Mouse (Mus musculus) left cerebral cortex, postnatal 10 days (tissue): ENCODE results near the gene Adh1. TPM values are rescaled to one million over a fixed set of nuclear protein-coding genes. Genes with fewer than 3 reads are reported as not detected.

Experiments used
- DNase-seq, 2 experiments: peaks; one replicate each; pipeline ENCODE4 v3.0.0; 2021 to 2022; ENCODE audit warnings: low spot score in 2 of 2, mixed read lengths in 1 of 2; ENCODE audit errors: extremely low spot score in 1 of 2
- intact Hi-C: fragments of 180-260 bp; cut with DNase I; formaldehyde crosslinking; loops from one replicate; pipeline ENCODE4 v1.15.1; 2025
- total RNA-seq, 2 experiments: library from RNA; stranded (reverse); gene quantifications; 2 replicates each; pipeline ENCODE4 v1.2.3; 2021

Gene Adh1
- total RNA-seq, 2 experiments from 2014 or later: 2.0 to 3.4 TPM

- DNase-seq: no peak
- intact Hi-C loops: no loop called here
Observed at GRCm38 (mm10) chr3:138238046-138238445, 22.7 kb upstream of the Adh1 start.

DNA sequence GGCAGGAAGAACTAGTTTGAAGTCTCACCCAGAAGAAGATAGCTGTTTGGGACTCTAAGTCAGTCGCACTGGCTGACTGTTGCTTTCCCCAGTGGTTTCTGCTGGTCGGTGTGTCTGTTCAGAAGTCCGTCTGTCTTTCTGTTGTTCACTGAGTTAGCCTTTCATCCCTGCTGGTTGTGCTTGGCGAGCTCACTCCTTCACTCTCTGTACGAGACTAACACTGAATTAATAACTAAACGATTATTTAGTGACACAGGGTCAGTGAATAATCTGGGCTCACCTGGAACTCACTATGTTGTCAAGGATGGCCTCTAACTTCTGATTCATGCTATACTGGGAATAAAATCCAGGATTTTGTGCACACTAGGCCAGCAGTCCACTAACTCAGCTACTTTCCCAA is 21.3 kb upstream of the Adh1 start:
- DNase-seq: no peak

DNA sequence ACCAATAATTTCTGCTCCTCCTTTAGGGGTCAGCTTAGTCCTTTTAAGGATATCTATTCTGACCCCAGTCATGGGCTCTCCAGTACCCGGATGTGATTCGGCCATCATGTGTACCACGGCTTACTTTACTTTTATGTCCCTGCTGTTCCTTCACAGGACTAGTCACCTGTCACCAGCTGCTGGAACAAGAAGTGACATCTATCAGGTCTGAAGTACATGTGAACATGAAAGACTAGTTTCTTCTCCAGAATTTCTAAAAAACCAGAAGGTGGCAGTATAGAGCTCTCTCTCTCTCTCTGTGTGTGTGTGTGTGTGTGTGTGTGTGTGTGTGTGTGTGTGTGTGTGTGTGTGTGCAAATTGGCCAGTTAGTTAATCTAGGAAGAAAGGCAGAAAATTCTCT is 20.4 kb upstream of the Adh1 start:
- no peak for DNase-seq
- intact Hi-C loops: no loop called here

More for the DNA sequence above, 21.3 kb upstream of the Adh1 start:
- intact Hi-C loops: no loop called here

- no peak for DNase-seq
- intact Hi-C loops: no loop called here
Observed at GRCm38 (mm10) chr3:138240942-138241341, 19.8 kb upstream of the Adh1 start.

DNA sequence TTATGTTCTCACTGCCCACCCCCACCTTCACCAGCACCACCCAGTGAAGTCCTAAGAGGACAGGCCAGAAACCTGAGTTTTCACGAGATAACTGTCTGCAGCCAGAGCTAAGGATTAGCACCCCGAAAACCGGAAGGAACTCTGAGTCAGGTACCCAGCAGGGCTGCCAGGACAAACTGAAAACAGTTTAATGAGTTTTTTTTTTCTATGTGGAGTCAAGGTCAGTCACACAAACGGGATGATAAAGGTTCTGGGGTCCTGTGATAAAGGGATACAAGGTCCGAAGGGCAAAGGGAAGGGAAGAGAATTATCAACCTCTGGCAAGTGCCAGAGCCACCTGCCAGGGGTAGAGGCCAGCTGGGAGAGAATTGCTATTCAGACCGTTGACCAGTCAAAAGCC is 19.4 kb upstream of the Adh1 start:
- no peak for DNase-seq
- intact Hi-C loops: no loop called here

DNA sequence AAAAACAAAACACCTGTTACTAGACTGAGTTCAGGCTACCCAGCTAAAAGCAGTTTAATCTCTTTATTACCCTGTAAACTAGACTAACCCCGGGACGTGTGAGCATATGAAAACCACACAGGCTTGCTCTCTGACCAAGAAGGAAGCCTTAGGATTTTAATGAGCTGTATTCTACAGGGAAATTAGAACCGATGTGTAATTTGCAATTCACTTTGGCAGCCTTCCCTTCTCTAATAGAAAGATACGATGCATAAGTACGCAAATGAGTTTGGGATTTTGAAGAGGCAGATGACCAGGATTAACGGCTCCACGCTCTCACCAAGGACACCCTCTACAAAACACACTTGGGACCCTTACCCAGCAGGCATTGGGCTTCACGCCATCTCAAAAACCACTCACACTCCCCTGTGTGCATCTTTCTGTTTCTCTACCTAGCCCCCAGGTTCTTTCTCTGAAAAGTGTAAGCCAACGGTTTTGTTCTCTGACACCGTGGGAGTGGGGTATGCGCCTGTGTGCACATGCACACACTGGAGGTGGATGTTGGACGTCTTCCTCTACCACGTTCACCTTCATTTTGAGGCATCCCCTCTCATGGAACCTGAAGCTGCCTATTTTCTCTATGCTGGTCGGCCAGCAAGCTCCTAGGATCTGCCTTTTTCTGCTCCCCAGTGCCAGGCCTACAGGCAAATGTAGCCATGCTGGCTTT is 18.6 kb upstream of the Adh1 start:
- intact Hi-C loops: no loop called here
- DNase-seq: no peak

- intact Hi-C loops: no loop called here
- DNase-seq: no peak
Observed at GRCm38 (mm10) chr3:138242933-138243332, 17.9 kb upstream of the Adh1 start.

DNA sequence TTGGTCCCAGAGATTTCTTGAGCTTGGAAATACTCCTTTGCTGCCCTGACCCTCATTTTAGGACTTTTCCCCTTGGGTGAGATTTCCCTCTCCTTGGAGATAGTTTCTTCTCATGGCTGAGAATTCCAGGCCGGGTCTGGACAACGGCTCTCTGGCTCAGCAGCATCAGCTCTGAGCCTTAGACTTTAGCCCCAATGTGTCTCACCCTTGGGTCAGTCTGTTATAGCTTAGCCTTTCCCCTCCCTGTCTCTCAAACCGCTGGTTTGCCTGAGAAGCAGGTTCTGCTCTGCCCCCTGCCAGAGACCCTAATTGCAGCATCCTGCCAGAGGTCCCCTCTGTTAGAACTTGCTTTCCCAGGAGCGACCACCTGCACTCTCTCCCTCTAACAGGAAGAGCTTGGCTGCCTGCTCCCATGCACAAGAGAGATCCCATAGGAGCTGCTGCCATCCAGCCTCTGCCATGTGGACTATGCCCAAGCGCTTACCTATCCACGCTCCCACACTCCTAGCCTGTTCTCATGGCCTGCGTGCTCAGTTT is 16.4 kb upstream of the Adh1 start:
- DNase-seq: no peak
- intact Hi-C loops: no loop called here

GRCm38 (mm10) chr3:138246511-138247020 is 14.2 kb upstream of the Adh1 start:
- DNase-seq: no peak
- intact Hi-C loops: no loop called here

GRCm38 (mm10) chr3:138247241-138247640 is 13.6 kb upstream of the Adh1 start:
- DNase-seq: no peak
- intact Hi-C loops: no loop called here

DNA sequence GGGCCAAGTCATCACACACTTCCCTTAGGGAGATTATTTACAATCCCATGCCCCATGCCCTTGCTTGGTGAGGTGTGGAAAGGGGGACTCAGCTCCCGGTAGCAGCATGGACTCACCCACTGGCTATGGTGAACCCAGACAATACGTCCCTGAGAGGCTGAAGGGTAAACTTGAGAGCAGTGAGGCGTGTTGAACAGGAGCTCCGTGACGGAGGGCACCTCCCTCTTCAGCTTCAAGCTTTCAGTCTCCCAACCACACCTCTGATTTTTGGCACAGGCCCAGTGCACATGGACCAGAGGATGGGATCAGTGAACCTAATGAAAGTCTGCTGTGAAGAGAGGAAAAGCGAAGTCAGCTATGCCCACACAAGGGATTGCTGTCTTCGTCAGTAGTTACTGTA is 12.8 kb upstream of the Adh1 start:
- DNase-seq: no peak
- intact Hi-C loops: no loop called here

GRCm38 (mm10) chr3:138248746-138249145 is 12.0 kb upstream of the Adh1 start:
- intact Hi-C loops: no loop called here
- DNase-seq: no peak

DNA sequence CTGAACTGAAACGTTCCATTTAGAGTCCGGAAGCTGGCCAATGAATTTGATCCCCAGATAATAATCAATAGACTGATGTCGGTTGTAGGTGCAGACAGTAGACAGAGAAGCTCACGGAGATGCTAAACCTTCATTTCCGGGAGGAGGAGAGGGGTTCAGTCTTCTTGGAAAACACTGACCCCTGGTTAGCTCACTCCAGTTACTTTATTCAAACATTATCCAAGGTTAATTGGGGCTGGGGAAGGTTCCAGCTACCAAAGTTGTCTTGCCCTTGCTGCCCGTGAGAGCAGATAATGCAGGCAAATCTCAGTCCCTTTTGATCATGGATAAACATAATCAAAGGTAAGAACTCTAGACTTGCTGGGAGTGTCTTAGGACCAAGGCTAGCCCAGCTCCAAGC is 9.6 kb upstream of the Adh1 start:
- intact Hi-C loops: no loop called here

DNA sequence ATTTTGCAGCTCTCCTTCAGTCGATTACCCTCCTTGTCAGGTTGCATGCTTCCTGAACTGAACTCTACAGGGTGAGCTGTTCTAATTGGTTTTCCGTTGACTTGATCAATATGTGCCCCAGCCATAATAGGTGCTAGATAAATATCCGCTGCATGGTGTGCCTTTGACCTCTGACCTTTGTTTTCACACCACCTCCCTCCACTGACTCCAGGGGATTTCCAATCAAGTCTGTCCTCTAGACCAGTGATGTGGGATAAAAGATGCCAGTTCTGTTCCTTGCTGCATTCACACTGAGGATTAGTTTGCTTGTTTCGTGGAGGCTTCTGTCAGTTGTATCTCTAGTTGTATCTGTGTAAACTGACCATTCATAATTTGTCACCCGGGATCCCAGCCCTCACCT is 6.6 kb upstream of the Adh1 start:
- DNase-seq: no peak
- intact Hi-C loops: no loop called here

More for the DNA sequence above, 9.6 kb upstream of the Adh1 start:
- DNase-seq: no peak

- intact Hi-C loops: no loop called here
- no peak for DNase-seq
Observed at GRCm38 (mm10) chr3:138255366-138255765, 5.4 kb upstream of the Adh1 start.

DNA sequence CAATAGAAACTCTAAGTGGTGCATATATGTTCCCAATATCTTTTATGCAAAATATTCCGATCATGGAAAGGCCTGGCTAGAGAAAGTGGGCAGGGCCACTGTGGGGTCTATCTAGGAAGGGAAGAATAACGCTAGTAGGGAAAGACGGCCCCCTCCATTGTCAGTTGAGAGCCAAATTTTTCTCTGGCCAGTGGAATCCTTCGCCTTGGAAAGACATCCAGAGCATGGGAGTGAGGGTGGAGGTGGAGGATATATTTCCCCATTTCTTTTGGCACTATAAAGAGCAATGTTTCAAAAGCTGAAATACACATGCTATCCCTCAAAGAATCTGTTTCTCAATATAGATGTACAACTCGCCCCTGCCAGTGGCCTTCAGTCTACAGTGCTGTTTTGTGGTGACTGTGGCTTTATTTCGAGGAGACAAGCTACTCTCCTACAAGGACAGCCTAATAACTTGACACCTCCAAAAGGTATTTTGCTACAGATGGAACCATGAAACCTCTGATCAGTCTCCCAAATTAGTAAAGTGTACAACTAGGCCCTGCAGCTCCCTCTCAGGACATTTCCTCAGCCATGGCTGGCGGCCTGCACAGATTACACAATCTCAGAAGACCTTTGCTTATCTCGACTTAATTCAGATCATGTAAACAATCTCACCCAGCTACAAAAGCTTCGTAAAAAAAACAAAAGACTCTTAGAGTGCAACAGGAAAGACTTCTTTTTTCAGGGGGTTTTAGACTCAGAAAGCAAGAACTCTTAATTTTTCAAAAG is 4.8 kb upstream of the Adh1 start:
- intact Hi-C loops: no loop called here
- no peak for DNase-seq

GRCm38 (mm10) chr3:138262568-138262967 is 1.8 kb downstream of the Adh1 start:
- no peak for DNase-seq

DNA sequence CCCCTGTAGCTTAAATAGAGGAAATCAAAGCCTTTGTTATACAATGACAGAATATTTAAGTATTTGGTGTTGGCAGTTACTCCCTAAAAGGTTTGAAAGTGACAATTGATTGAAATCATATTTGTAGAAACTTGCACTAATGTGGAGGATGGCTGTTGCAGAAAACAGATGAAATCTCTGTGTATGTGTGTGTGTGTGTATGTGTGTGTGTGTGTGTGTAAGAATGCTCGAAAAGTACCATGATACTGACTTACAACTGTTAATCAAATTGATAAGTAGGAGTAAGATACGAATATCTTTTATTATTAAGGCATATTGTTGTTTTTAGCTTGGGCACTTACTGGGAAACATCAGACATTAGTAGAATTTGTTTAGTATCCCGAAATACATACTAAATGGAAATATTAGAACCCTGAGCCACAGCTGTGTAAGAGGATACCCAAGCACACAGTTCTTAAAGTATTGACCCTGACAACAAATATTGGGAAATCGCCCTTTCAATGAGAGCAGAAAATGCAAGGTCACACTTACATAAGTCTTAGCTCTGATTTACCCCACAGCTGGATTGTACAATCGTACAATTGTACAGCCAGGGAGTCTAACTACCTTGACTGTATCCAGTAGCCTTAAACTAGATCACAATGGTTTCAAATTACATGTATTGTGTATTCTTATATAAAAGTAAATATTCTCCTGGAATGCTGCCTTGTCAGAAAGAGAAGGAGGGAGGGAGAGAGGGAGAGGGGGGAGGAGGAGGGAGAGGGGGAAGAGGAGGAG is 2.6 kb downstream of the Adh1 start:
- DNase-seq: no peak
- intact Hi-C loops: no loop called here

More at GRCm38 (mm10) chr3:138262568-138262967, 1.8 kb downstream of the Adh1 start:
- intact Hi-C loops: no loop called here

GRCm38 (mm10) chr3:138264648-138265047 is 3.9 kb downstream of the Adh1 start:
- peak in 1 of 2 experiments; percentile 5 for DNase-seq
- intact Hi-C loops: no loop called here
